Mouse (Mus musculus) G1E (cell line): ENCODE results near the gene Stk25. TPM values are rescaled to one million over a fixed set of nuclear protein-coding genes. Genes with fewer than 3 reads are reported as not detected.
A peak's percentile ranks its signal among the peaks of the same experiment; 100 is the strongest.

Source experiments
- ATAC-seq: 2 replicates; pipeline ENCODE4 v1.8.0; 2016; ENCODE audit warnings: mild to moderate bottlenecking; ENCODE audit not compliant: insufficient number of reproducible peaks, poor library complexity, low FRiP score, severe bottlenecking; ENCODE audit errors: extremely low read depth
- DNase-seq: peaks from one replicate; pipeline ENCODE4 v3.0.0; 2012; ENCODE audit warnings: low spot score
- H3K27me3 ChIP-seq: 2 replicates; pipeline ENCODE4 v1.6.1; 2012; ENCODE audit warnings: mild to moderate bottlenecking, low read length, inconsistent platforms; ENCODE audit not compliant: insufficient read depth
- H3K36me3 ChIP-seq: replicated peaks from 2 replicates; pipeline ENCODE3; 2012; ENCODE audit warnings: mild to moderate bottlenecking, inconsistent platforms
- H3K4me1 ChIP-seq: 2 replicates; pipeline ENCODE4 v1.6.1; 2012; ENCODE audit warnings: low read depth, low read length, inconsistent platforms, mixed read lengths; ENCODE audit not compliant: insufficient read depth
- H3K4me3 ChIP-seq: 2 replicates; pipeline ENCODE4 v1.5.1; 2012; ENCODE audit warnings: low read depth, mild to moderate bottlenecking, inconsistent platforms, low read length, moderate library complexity, mixed read lengths
- H3K9me3 ChIP-seq: replicated peaks from 2 replicates; pipeline ENCODE4 v1.6.1; 2012; ENCODE audit warnings: inconsistent platforms
- CTCF ChIP-seq: IDR thresholded peaks from 2 replicates; pipeline ENCODE4 v1.5.1; 2012; ENCODE audit warnings: low read depth, low read length, inconsistent platforms, mixed read lengths
- GATA1 ChIP-seq: IDR thresholded peaks from 2 replicates; pipeline ENCODE4 v1.6.1; 2012; ENCODE audit warnings: borderline replicate concordance, low read length, inconsistent platforms, mixed read lengths
- GATA2 ChIP-seq: IDR thresholded peaks from 2 replicates; pipeline ENCODE4 v1.6.1; 2012; ENCODE audit warnings: low read depth, low read length, inconsistent platforms, borderline replicate concordance
- POLR2AphosphoS5 ChIP-seq: IDR thresholded peaks from 2 replicates; pipeline ENCODE4 v1.6.1; 2012; ENCODE audit warnings: low read depth, low read length, inconsistent platforms; ENCODE audit not compliant: insufficient replicate concordance
- TAL1 ChIP-seq: conservative IDR thresholded peaks from 2 replicates; pipeline ENCODE4 v1.6.1; 2012; ENCODE audit warnings: low read depth, low read length, inconsistent platforms, mixed read lengths
- polyA plus RNA-seq: library from polyadenylated mRNA; stranded (reverse); fragments of >175 nt; gene quantifications from 2 replicates; pipeline ENCODE4 v1.2.3, GENCODE M21; 2012
- total RNA-seq, 2 experiments: library from RNA; stranded (forward) in 1 of 2; stranded (reverse) in 1 of 2; fragments of 200-1000 nt in 1 of 2; fragments of >200 nt in 1 of 2; fragmentation: Nextera tagmentation in 1 of 2; gene quantifications; 2 replicates each; pipeline ENCODE4 v1.2.3; 2014 to 2017

Stk25 gene
- total and polyA plus RNA-seq, 3 experiments: 23.4 to 116 (median 64.8) TPM

DNA sequence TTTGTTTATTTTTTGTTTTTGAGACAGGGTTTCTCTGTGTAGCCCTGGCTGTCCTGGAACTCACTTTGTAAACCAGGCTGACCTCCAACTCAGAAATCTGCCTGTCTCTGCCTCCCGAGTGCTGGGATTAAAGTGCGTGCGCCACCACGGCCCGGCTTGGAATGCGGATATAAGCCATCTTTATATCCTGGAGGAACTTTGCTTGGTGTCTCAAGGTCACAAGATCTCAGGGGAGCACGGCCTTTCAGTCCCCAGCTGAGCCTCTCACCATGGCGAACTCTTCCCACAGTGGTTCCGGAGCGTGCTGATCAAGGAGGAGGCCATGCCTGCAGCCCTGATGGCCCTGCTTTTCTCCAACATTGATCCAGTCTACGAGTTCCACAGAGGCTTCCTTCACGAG, 54.5 kb downstream of the Stk25 start:
- peaks cover 27% of the 10 kb centered on the region for H3K27me3 ChIP-seq
- H3K4me3 ChIP-seq: no peak overlapping the region
- TF ChIP-seq TAL1: no peak
- TF ChIP-seq CTCF: no peak
- no peak for TF ChIP-seq POLR2AphosphoS5
- no peak for TF ChIP-seq GATA2
- no peak for TF ChIP-seq GATA1
- H3K36me3 ChIP-seq: no peaks in the 10 kb centered on the region
- H3K4me1 ChIP-seq: peaks cover 2% of the 10 kb centered on the region; the same call in 1 of the 2 replicates
- no peaks in the 10 kb centered on the region for H3K9me3 ChIP-seq
- DNase-seq (no peak), ATAC-seq (no peak)

DNA sequence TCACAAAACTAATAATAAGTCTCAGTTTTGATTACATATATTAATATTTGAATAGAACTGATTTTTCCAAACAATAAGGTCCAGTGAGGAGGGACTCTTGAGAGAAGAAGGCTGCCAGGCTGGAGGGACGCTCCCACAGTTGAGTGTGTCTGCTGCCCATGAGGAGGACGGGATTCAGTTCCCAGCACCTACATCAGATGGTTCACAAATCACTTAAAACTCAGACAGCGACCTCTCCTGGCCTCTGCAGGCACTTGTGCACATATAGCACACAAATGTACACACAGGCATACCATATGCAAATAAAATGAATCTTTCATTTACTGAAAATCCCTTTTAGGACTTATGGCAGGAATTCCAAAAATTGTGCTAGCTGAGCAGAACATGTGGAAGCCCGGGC, 55.5 kb downstream of the Stk25 start:
- ATAC-seq: no peak
- H3K9me3 ChIP-seq: no peaks in the 10 kb centered on the region
- H3K4me1 ChIP-seq: peaks cover 2% of the 10 kb centered on the region; the same call in 1 of the 2 replicates
- TF ChIP-seq GATA2 (no peak), TAL1 (no peak), CTCF (no peak), POLR2AphosphoS5 (no peak), GATA1 (no peak)
- H3K36me3 ChIP-seq: no peaks in the 10 kb centered on the region
- DNase-seq: no peak
- no peak overlapping the region for H3K4me3 ChIP-seq
- H3K27me3 ChIP-seq: peaks cover 24% of the 10 kb centered on the region

DNA sequence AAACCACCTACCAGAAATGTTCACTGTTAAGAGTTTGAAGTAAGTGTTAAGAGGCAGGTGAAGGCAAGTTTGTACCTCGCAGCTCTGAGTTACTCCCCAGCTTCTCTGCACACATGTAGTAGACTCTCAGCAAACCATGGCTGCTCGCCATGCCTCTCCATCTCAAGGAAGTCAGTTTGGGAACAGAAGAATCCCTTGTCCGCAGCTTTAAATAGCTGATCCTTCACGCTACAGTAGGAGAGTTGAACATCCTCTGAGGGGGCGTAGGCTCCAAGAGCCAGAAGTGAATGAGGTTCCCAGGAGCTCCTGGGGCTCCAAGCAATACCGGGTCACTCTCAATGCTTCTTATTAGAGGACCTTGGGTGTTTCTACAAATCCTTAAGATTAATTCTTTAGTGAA, 62.5 kb downstream of the Stk25 start:
- H3K4me3 ChIP-seq: no peak overlapping the region
- no peak for TF ChIP-seq POLR2AphosphoS5
- H3K4me1 ChIP-seq: no peaks in the 10 kb centered on the region
- peaks cover 5% of the 10 kb centered on the region; the same call in 1 of the 2 replicates for H3K27me3 ChIP-seq
- DNase-seq: no peak
- no peaks in the 10 kb centered on the region for H3K36me3 ChIP-seq
- H3K9me3 ChIP-seq: no peaks in the 10 kb centered on the region
- ATAC-seq: no peak

DNA sequence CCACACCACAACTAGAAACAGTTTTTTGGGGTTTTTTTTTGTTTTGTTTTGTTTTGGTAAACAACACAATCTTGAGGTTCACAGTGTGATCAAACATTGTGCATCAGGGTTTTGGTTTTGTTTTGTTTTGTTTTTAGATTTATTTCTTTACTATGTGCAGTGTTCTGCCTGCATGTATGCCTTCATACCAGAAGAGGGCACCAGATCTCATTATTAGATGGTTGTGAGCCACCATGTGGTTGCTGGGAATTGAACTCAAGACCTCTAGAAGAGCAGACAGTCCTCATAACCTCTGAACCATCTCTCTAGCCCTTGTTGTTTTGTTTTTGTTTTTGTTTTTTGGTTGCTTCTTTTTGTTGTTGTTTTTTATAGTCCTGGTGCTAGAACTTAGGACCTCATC, 64.5 kb downstream of the Stk25 start:
- 0 out of 2 replicates have a peak, but pooled peaks cover 3% of the 10 kb centered on the region for H3K27me3 ChIP-seq

DNA sequence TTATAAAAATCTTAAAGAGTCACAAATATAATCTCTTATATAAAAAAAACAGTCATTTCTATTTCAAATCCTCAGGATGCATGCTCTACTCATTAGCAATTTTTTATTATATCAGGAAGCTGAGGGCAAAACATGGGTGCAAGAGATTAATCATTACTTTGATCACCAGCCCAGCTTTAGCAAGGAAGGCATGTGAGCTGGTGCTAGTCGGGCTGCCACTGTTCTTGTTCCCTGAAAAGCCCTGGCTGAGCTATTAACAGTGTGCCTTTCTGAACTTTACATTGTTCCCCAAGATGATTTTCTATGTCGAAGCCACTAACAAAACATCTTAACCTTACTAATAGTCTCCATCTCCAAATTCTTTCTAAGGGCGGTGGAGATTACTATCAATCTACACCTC, 70.1 kb downstream of the Stk25 start:
- peaks cover 2% of the 10 kb centered on the region for H3K36me3 ChIP-seq
- no peak overlapping the region for H3K4me3 ChIP-seq
- no peaks in the 10 kb centered on the region for H3K27me3 ChIP-seq
- no peak for DNase-seq
- ATAC-seq: no peak
- H3K4me1 ChIP-seq: no peaks in the 10 kb centered on the region; the same call in 1 of the 2 replicates
- no peak for TF ChIP-seq POLR2AphosphoS5
- no peak for TF ChIP-seq GATA2
- H3K9me3 ChIP-seq: no peaks in the 10 kb centered on the region

More for the DNA sequence above, 64.5 kb downstream of the Stk25 start:
- H3K36me3 ChIP-seq: no peaks in the 10 kb centered on the region
- no peak overlapping the region for H3K4me3 ChIP-seq
- no peaks in the 10 kb centered on the region for H3K4me1 ChIP-seq
- TF ChIP-seq TAL1 (no peak), GATA2 (no peak), CTCF (no peak), POLR2AphosphoS5 (no peak), GATA1 (no peak)
- DNase-seq (no peak), ATAC-seq (no peak)
- H3K9me3 ChIP-seq: no peaks in the 10 kb centered on the region

DNA sequence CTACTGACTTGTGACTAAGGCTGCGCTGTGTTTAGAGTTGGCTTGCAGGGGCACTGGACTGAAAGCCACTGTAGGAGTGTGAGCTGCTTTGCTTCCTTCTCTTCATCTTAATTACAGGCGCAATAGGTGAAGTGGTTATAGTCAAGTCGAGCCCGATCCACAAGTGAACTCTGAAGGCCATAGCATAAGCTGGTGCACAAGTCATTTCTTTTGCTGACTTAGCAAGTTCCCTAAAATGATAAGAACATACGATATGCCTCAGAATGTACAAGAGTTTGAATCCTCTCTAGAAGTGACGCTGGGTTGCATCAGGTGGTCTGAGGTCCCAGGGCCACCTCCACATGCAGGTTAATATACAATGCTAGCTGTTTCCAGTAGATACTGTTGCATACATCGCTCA, 76.9 kb downstream of the Stk25 start:
- no peak overlapping the region for H3K4me3 ChIP-seq
- ATAC-seq (no peak), DNase-seq (no peak)
- no peaks in the 10 kb centered on the region for H3K9me3 ChIP-seq
- H3K36me3 ChIP-seq: peaks cover 39% of the 10 kb centered on the region
- TF ChIP-seq CTCF (no peak), GATA2 (no peak), TAL1 (0 out of 2 replicates have a peak, but pooled peaks have one; percentile 1), POLR2AphosphoS5 (no peak), GATA1 (no peak)
- no peaks in the 10 kb centered on the region for H3K27me3 ChIP-seq
- H3K4me1 ChIP-seq: no peaks in the 10 kb centered on the region

DNA sequence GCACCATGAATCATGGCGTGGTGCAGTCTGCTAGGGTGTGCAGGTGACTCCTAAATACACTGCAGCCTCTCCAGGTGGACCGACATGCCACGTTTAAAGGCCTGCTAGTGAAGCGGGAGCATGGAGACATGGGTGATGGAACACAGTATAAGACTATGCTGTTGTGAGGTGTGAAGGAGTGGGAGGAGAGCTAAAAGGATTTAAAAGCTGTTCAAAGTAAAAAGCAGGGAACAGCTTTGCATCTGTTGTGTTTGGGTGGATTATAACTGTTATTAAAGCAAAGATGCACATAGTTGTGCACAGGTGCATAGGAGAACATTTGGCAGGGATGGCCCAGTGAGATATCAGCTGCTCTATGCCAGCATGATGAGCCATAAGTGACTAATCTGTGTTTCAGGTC, 80.6 kb downstream of the Stk25 start:
- Histone ChIP-seq H3K4me3 (no peak overlapping the region), H3K36me3 (peaks cover 45% of the 10 kb centered on the region), H3K27me3 (no peaks in the 10 kb centered on the region), H3K9me3 (no peaks in the 10 kb centered on the region), H3K4me1 (no peaks in the 10 kb centered on the region)
- DNase-seq (no peak), ATAC-seq (no peak)
- TF ChIP-seq GATA2: no peak
- no peak for TF ChIP-seq GATA1
- TF ChIP-seq CTCF: no peak
- TF ChIP-seq TAL1: no peak
- TF ChIP-seq POLR2AphosphoS5: no peak
